In genomic region chr1:63768112-63768511, GRCm38 (mm10) we compare ENCODE assay signal across 13 mouse cellular contexts. TPM values are rescaled to one million over a fixed set of nuclear protein-coding genes. Genes with fewer than 3 reads are reported as not detected.
DNase-seq lines count a peak whose midpoint lies in the region; ATAC-seq and TF ChIP-seq lines count a peak whose summit lies in the region.
"Had no signal": no experiment of that assay in that cellular context is flagged by ENCODE, and none has a peak within 500 bp of the region (broad histone marks: within the 10 kb centered on the region; RNA-seq: fewer than 3 reads in every experiment).

No protein-coding gene starts in this region.

- no peak overlapping the region for H3K27ac ChIP-seq in forebrain, embryonic 14.5 days (ENCODE audit: low read depth, low read length)
- no peak overlapping the region for H3K27ac ChIP-seq in forebrain, embryonic 16.5 days (ENCODE audit: low read length)
- no peak overlapping the region for H3K27ac ChIP-seq in liver, embryonic 11.5 days (ENCODE audit: low read depth, low read length)
- peak overlapping the region; percentile 79 for H3K27ac ChIP-seq in embryonic facial prominence, embryonic 12.5 days
- peak overlapping the region; percentile 35; the same call in 1 of the 2 replicates for H3K27ac ChIP-seq in limb, embryonic 14.5 days (replicated peaks; ENCODE audit: low read depth, low read length)
- H3K27ac ChIP-seq in midbrain, embryonic 10.5 days (replicated peaks): no peak overlapping the region
- H3K27ac ChIP-seq: heart, embryonic 13.5 days; liver, embryonic 13.5 days had no signal

- H3K4me2 ChIP-seq in forebrain, embryonic 14.5 days (ENCODE audit: low read length): no peak overlapping the region
- H3K4me2 ChIP-seq in forebrain, embryonic 16.5 days (ENCODE audit: low read length): no peak overlapping the region
- H3K4me2 ChIP-seq in liver, embryonic 11.5 days: no peak overlapping the region
- H3K4me2 ChIP-seq in embryonic facial prominence, embryonic 12.5 days (replicated peaks): peak overlapping the region; percentile 24; the same call in 1 of the 2 replicates
- H3K4me2 ChIP-seq in limb, embryonic 14.5 days (replicated peaks; ENCODE audit: low read depth, low read length, severe bottlenecking): peak overlapping the region; percentile 34
- H3K4me2 ChIP-seq: heart, embryonic 13.5 days; liver, embryonic 13.5 days had no signal

- peaks cover 30% of the 10 kb centered on the region for H3K4me1 ChIP-seq in forebrain, embryonic 14.5 days (ENCODE audit: control insufficient read depth, insufficient read depth, low read length)
- peaks cover 37% of the 10 kb centered on the region for H3K4me1 ChIP-seq in forebrain, embryonic 16.5 days (replicated peaks; ENCODE audit: control insufficient read depth, insufficient read depth, low read length)
- H3K4me1 ChIP-seq in liver, embryonic 11.5 days (replicated peaks; ENCODE audit: control insufficient read depth, insufficient read depth, low read length): no peaks in the 10 kb centered on the region
- peaks cover 17% of the 10 kb centered on the region for H3K4me1 ChIP-seq in embryonic facial prominence, embryonic 12.5 days
- peaks cover 26% of the 10 kb centered on the region for H3K4me1 ChIP-seq in limb, embryonic 14.5 days (ENCODE audit: control insufficient read depth, insufficient read depth, low read length)
- H3K4me1 ChIP-seq in midbrain, embryonic 10.5 days: peaks cover 39% of the 10 kb centered on the region
- H3K4me1 ChIP-seq: liver, embryonic 13.5 days had no signal

- no peaks in the 10 kb centered on the region for H3K9me3 ChIP-seq in forebrain, embryonic 14.5 days (replicated peaks; ENCODE audit: control insufficient read depth, low read length)
- no peaks in the 10 kb centered on the region for H3K9me3 ChIP-seq in forebrain, embryonic 16.5 days (ENCODE audit: control insufficient read depth, low read length)
- H3K9me3 ChIP-seq in liver, embryonic 11.5 days (ENCODE audit: control insufficient read depth, low read length): no peaks in the 10 kb centered on the region
- no peaks in the 10 kb centered on the region for H3K9me3 ChIP-seq in embryonic facial prominence, embryonic 12.5 days
- H3K9me3 ChIP-seq in limb, embryonic 14.5 days (ENCODE audit: control insufficient read depth, low read length): no peaks in the 10 kb centered on the region
- H3K9me3 ChIP-seq in midbrain, embryonic 10.5 days (replicated peaks): no peaks in the 10 kb centered on the region; the same call in 1 of the 2 replicates
- H3K9me3 ChIP-seq: heart, embryonic 13.5 days; liver, embryonic 13.5 days had no signal

- no peak for ATAC-seq in forebrain, embryonic 14.5 days
- ATAC-seq in forebrain, embryonic 16.5 days: no peak
- ATAC-seq in liver, embryonic 11.5 days (replicated peaks; ENCODE audit: low FRiP score): no peak
- ATAC-seq in embryonic facial prominence, embryonic 12.5 days (ENCODE audit: insufficient number of reproducible peaks, insufficient read depth, low FRiP score, low TSS enrichment): peak; percentile 82; the same call in 1 of the 2 replicates
- peak; percentile 90 for ATAC-seq in limb, embryonic 14.5 days (ENCODE audit: low FRiP score, low read depth)
- ATAC-seq: CD4-positive, CD25-positive, alpha-beta regulatory T cell, adult 4 months had no signal

- WGBS in forebrain, embryonic 14.5 days: 76% methylated on average over 8 of the region's 8 CpGs
- 67% methylated on average over 8 of the region's 8 CpGs for WGBS in forebrain, embryonic 16.5 days
- WGBS in liver, embryonic 11.5 days: 64% methylated on average over 8 of the region's 8 CpGs
- WGBS in embryonic facial prominence, embryonic 12.5 days: 25% methylated on average over 8 of the region's 8 CpGs
- WGBS in limb, embryonic 14.5 days: 21% methylated on average over 8 of the region's 8 CpGs
- 73% methylated on average over 8 of the region's 8 CpGs for WGBS in midbrain, embryonic 10.5 days

- H3K27me3 ChIP-seq in forebrain, embryonic 14.5 days (replicated peaks; ENCODE audit: control insufficient read depth, insufficient read depth, low read length): no peaks in the 10 kb centered on the region
- no peaks in the 10 kb centered on the region for H3K27me3 ChIP-seq in forebrain, embryonic 16.5 days (replicated peaks; ENCODE audit: control insufficient read depth, insufficient read depth, low read length)
- H3K27me3 ChIP-seq in liver, embryonic 11.5 days (replicated peaks; ENCODE audit: control insufficient read depth, insufficient read depth, low read length): no peaks in the 10 kb centered on the region
- H3K27me3 ChIP-seq in embryonic facial prominence, embryonic 12.5 days: no peaks in the 10 kb centered on the region
- H3K27me3 ChIP-seq in limb, embryonic 14.5 days (ENCODE audit: control insufficient read depth, insufficient read depth, low read length): no peaks in the 10 kb centered on the region
- no peaks in the 10 kb centered on the region for H3K27me3 ChIP-seq in midbrain, embryonic 10.5 days (ENCODE audit: low read depth, poor library complexity, severe bottlenecking)
- H3K27me3 ChIP-seq: heart, embryonic 13.5 days; liver, embryonic 13.5 days had no signal

- DNase-seq in forebrain, embryonic 14.5 days (ENCODE audit: low spot score): peak; percentile 15
- peak; percentile 7 for DNase-seq in liver
- DNase-seq in liver, embryonic 11.5 days (ENCODE audit: low spot score): no peak
- peak; percentile 92 for DNase-seq in limb, embryonic 14.5 days (ENCODE audit: low spot score)
- no peak for DNase-seq in midbrain, embryonic 10.5 days (ENCODE audit: low spot score)
- DNase-seq in layer of hippocampus, adult 11-12 months (ENCODE audit: low spot score): no peak
- DNase-seq: liver, embryonic 13.5 days had no signal

- no peaks in the 10 kb centered on the region for H3K36me3 ChIP-seq in forebrain, embryonic 14.5 days (ENCODE audit: control insufficient read depth, insufficient read depth, low read length)
- H3K36me3 ChIP-seq in forebrain, embryonic 16.5 days (ENCODE audit: control insufficient read depth, insufficient read depth): no peaks in the 10 kb centered on the region
- no peaks in the 10 kb centered on the region for H3K36me3 ChIP-seq in liver, embryonic 11.5 days (ENCODE audit: control insufficient read depth, insufficient read depth, low read length)
- H3K36me3 ChIP-seq in embryonic facial prominence, embryonic 12.5 days: no peaks in the 10 kb centered on the region
- H3K36me3 ChIP-seq in limb, embryonic 14.5 days (ENCODE audit: control insufficient read depth, insufficient read depth, low read length): no peaks in the 10 kb centered on the region
- H3K36me3 ChIP-seq in midbrain, embryonic 10.5 days: no peaks in the 10 kb centered on the region
- H3K36me3 ChIP-seq: heart, embryonic 13.5 days; liver, embryonic 13.5 days had no signal

- H3K4me3 ChIP-seq in forebrain, embryonic 14.5 days (ENCODE audit: low read depth, low read length): no peak overlapping the region
- H3K4me3 ChIP-seq in forebrain, embryonic 16.5 days (replicated peaks; ENCODE audit: low read length): no peak overlapping the region
- H3K4me3 ChIP-seq in liver, embryonic 11.5 days (ENCODE audit: low read depth, low read length): no peak overlapping the region
- H3K4me3 ChIP-seq in embryonic facial prominence, embryonic 12.5 days: no peak overlapping the region
- no peak overlapping the region for H3K4me3 ChIP-seq in limb, embryonic 14.5 days (replicated peaks; ENCODE audit: low read length)
- no peak overlapping the region for H3K4me3 ChIP-seq in midbrain, embryonic 10.5 days
- H3K4me3 ChIP-seq: heart, embryonic 13.5 days; liver, embryonic 13.5 days; myocyte had no signal

- no peak for TF ChIP-seq POLR2A in limb, embryonic 14.5 days (IDR thresholded peaks at IDR 0.05; ENCODE audit: borderline replicate concordance, extremely low read depth, insufficient read depth, insufficient read length)

- no peak overlapping the region for H3K9ac ChIP-seq in forebrain, embryonic 14.5 days (ENCODE audit: low read length)
- no peak overlapping the region for H3K9ac ChIP-seq in forebrain, embryonic 16.5 days (replicated peaks; ENCODE audit: low read depth, low read length)
- H3K9ac ChIP-seq in liver, embryonic 11.5 days (ENCODE audit: low read depth, low read length): no peak overlapping the region
- H3K9ac ChIP-seq in embryonic facial prominence, embryonic 12.5 days: no peak overlapping the region
- no peak overlapping the region for H3K9ac ChIP-seq in limb, embryonic 14.5 days (ENCODE audit: low read depth, low read length, severe bottlenecking)
- H3K9ac ChIP-seq: heart, embryonic 13.5 days; liver, embryonic 13.5 days had no signal

RNA-seq across cellular contexts. Expression of gene 4933402D24Rik, which starts 1.0 kb away (rescaled TPM):
- 0.28 and 0.32 TPM in 2 replicates for polyA plus RNA-seq in forebrain, embryonic 14.5 days (2014; fragmentation: Nextera tagmentation; extraction: Ambion mirVana)
- 0.22 and 0.38 TPM in 2 replicates for polyA plus RNA-seq in forebrain, embryonic 16.5 days (2015; fragmentation: Nextera tagmentation; extraction: Ambion mirVana)
- not detected in 2 replicates for polyA plus RNA-seq in liver, embryonic 11.5 days (2014; fragmentation: Nextera tagmentation; extraction: Ambion mirVana)
- 0.12 and 0.13 TPM in 2 replicates for polyA plus RNA-seq in embryonic facial prominence, embryonic 12.5 days (2016; fragmentation: Nextera tagmentation; extraction: Ambion mirVana)
- polyA plus RNA-seq in limb, embryonic 14.5 days (2012; rRNA removed): 0.05 TPM in 1 of 2 replicates, not detected in the other
- polyA plus RNA-seq in limb, embryonic 14.5 days (2014; fragmentation: Nextera tagmentation; extraction: Ambion mirVana): 0.23 TPM in 1 of 2 replicates, not detected in the other
- 0.12 and 0.27 TPM in 2 replicates for polyA plus RNA-seq in midbrain, embryonic 10.5 days (2016; fragmentation: Nextera tagmentation; extraction: Ambion mirVana)
- polyA plus RNA-seq: CD4-positive, CD25-positive, alpha-beta regulatory T cell, adult 4 months; liver, embryonic 13.5 days; urinary bladder, adult 2 months had no signal

RNA-seq across cellular contexts. Expression of gene Fastkd2, which starts 37.7 kb away (rescaled TPM):
- polyA plus RNA-seq in forebrain, embryonic 14.5 days (2014; fragmentation: Nextera tagmentation; extraction: Ambion mirVana): 56.2 and 59.4 TPM in 2 replicates
- polyA plus RNA-seq in forebrain, embryonic 16.5 days (2015; fragmentation: Nextera tagmentation; extraction: Ambion mirVana): 43.8 and 44.6 TPM in 2 replicates
- polyA plus RNA-seq in liver, embryonic 11.5 days (2014; fragmentation: Nextera tagmentation; extraction: Ambion mirVana): 89.3 and 99.7 TPM in 2 replicates
- polyA plus RNA-seq in embryonic facial prominence, embryonic 12.5 days (2016; fragmentation: Nextera tagmentation; extraction: Ambion mirVana): 59.4 and 64.8 TPM in 2 replicates
- 21.6 and 25.3 TPM in 2 replicates for polyA plus RNA-seq in limb, embryonic 14.5 days (2012; rRNA removed)
- 60.2 and 63.4 TPM in 2 replicates for polyA plus RNA-seq in limb, embryonic 14.5 days (2014; fragmentation: Nextera tagmentation; extraction: Ambion mirVana)
- polyA plus RNA-seq in midbrain, embryonic 10.5 days (2016; fragmentation: Nextera tagmentation; extraction: Ambion mirVana): 63.6 and 74.4 TPM in 2 replicates

RNA-seq across cellular contexts. Expression of gene Mdh1b, which starts 38.0 kb away (rescaled TPM):
- 0.29 and 0.53 TPM in 2 replicates for polyA plus RNA-seq in forebrain, embryonic 14.5 days (2014; fragmentation: Nextera tagmentation; extraction: Ambion mirVana)
- polyA plus RNA-seq in forebrain, embryonic 16.5 days (2015; fragmentation: Nextera tagmentation; extraction: Ambion mirVana): 0.14 and 0.28 TPM in 2 replicates
- polyA plus RNA-seq in liver, embryonic 11.5 days (2014; fragmentation: Nextera tagmentation; extraction: Ambion mirVana): not detected in 2 replicates
- not detected in 2 replicates for polyA plus RNA-seq in embryonic facial prominence, embryonic 12.5 days (2016; fragmentation: Nextera tagmentation; extraction: Ambion mirVana)
- 0.08 TPM in 1 of 2 replicates, not detected in the other for polyA plus RNA-seq in limb, embryonic 14.5 days (2012; rRNA removed)
- not detected in 2 replicates for polyA plus RNA-seq in limb, embryonic 14.5 days (2014; fragmentation: Nextera tagmentation; extraction: Ambion mirVana)
- polyA plus RNA-seq in midbrain, embryonic 10.5 days (2016; fragmentation: Nextera tagmentation; extraction: Ambion mirVana): 0.09 and 0.22 TPM in 2 replicates
- polyA plus RNA-seq: CD4-positive, CD25-positive, alpha-beta regulatory T cell, adult 4 months; heart, embryonic 13.5 days; liver, embryonic 13.5 days; urinary bladder, adult 2 months had no signal

Comparison
In these comparisons a context has a peak if more than half of its experiments do, and no peak if none do; other contexts are left out.
1. DNase-seq: peak in forebrain, embryonic 14.5 days (single experiment), liver (single experiment) and limb, embryonic 14.5 days (single experiment); none in liver, embryonic 11.5 days (single experiment), midbrain, embryonic 10.5 days (single experiment) and layer of hippocampus, adult 11-12 months (single experiment).
2. ATAC-seq: peak in embryonic facial prominence, embryonic 12.5 days (single experiment) and limb, embryonic 14.5 days (single experiment); none in forebrain, embryonic 14.5 days (single experiment), forebrain, embryonic 16.5 days (single experiment) and liver, embryonic 11.5 days (single experiment).
3. H3K27ac ChIP-seq: peak in embryonic facial prominence, embryonic 12.5 days (single experiment) and limb, embryonic 14.5 days (single experiment); none in forebrain, embryonic 14.5 days (single experiment), forebrain, embryonic 16.5 days (single experiment), liver, embryonic 11.5 days (single experiment) and midbrain, embryonic 10.5 days (single experiment).
4. H3K4me2 ChIP-seq: peak in embryonic facial prominence, embryonic 12.5 days (single experiment) and limb, embryonic 14.5 days (single experiment); none in forebrain, embryonic 14.5 days (single experiment), forebrain, embryonic 16.5 days (single experiment) and liver, embryonic 11.5 days (single experiment).